Mouse (Mus musculus): Measurements from ENCODE around the gene Scd2.
"Not testable (repeated sequence)": the region's sequence is repeated elsewhere in the genome, so short reads cannot be mapped to it uniquely, and the experiment has no call there.

Scd2 gene

DNA sequence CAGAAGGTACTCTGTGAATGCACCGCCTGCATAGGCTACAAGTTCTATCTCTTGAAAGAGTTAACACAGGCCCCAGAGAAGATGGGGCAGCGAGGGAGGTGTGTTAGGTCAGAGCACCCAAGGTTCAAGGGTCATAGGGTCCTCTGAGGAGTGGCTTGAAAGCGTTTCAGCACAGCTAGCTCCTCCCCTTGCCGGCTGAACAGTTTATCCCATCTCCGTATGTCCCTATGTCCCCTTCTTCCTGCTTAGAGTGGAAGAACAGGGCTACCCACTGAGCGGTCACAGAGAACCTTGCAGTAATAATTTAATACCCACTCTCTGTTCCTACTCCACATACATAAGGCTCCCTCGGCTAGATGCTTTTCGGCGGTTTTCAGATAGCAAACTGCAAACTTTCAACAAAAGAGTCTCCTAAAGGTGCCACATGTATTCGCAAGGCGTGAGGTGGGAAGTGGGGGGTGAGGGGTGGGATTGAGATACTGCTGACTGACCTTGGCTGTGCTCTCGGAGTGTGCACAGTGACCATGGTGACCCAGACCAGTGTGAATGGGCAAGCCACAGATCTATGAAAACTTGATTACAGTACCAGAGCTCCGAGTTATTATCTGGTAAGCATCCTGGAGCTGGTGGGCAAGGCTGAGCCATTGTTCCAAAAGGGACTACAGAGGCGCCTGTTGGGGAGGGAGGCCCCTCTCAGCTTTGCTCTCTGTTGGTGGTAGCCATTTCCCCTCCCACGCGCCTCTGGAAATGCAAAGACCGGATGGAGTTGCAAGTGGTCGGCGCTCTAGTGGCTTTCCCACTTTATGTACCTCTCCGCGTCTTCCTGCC lies at the start of gene Scd2:
TSS of gene Scd2 (plus strand) at position 734 of the 828 bp plus-strand sequence.
- no peak for DNase-seq

DNA sequence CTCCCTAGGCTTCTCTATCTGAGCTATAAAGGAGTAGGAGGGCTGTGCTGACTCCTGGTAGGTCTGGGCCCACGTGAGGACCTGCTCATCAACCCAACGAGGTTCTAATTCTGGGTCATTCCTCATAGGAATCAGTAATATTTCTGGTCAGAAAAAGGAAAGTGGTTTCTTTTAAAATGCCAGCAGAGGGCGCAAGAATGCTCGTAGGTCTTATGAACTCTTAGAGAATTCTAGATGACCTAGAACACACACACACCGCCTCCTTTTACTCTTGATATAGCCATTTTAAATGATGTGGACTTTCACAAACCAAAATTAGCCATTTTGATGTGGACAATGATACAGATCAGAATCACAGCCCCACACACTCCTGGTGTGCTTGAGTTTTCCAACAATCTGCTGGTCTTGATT lies 47.7 kb upstream of the Scd2 start:
- DNase-seq: no peak

DNA sequence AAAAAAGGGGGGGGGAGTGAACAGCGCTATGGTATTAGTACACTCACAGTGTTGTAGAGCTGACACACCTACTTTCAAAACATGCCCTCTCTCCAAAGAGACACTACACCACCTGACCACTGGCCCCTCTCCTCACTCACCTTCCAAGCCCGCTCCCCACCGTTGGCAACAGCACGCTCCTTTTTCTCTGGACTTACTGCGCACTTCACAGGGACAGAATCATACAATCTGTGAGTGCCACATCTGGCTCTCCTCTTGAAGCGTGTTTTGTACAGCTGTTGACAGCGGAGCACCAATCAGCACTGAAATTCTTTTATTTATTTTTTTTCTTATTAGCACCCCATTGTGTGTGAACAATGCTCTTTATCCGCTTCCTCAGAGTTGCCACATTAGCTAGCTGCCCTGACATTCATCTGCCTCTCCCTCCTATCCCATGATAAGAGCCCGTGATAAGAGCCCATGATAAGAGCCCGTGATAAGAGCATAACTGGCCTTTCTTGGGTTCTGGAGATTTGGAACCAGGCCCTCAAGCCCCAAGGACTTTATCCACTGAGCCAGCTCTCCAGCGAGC lies 47.0 kb upstream of the Scd2 start:
- no peak for DNase-seq

DNA sequence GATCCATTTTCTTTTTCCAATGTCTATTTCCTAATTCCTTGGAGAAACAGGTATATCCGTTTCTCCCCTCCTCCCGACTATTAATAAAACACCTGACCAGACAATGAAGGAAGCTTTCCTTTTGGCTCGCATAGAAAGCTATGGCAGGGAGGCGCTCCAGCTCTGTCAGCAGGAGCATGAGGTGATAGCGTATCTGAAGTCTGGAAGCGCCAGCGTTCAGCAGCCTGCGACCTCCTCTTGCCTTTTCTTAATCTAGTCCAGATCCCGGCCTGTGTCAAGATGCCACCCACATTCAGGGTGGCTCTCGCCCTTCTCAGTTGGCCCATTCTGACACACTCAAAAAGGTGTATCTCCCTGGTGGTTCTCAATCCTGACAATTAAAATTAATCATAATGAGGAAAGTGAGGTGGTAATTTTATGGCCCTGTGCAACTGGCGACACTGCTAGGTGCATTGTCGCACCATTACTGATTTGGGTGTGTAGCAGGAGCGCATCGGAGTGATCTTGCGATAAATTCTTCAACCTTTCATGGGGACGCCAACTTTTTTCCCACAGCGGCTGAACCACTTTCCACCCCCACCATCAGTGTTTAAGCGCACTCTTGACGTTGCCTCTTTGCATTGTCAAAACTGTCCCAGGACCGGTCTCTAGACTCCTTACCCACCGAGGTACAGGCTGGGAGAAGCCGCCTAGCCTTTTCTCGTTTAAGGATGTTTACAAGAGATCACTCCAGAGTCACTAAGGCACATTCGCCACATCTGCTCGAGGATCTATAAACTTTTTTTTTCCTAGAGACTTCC lies 46.0 kb upstream of the Scd2 start:
- peak in 1 of 2 experiments; percentile 20 for DNase-seq

DNA sequence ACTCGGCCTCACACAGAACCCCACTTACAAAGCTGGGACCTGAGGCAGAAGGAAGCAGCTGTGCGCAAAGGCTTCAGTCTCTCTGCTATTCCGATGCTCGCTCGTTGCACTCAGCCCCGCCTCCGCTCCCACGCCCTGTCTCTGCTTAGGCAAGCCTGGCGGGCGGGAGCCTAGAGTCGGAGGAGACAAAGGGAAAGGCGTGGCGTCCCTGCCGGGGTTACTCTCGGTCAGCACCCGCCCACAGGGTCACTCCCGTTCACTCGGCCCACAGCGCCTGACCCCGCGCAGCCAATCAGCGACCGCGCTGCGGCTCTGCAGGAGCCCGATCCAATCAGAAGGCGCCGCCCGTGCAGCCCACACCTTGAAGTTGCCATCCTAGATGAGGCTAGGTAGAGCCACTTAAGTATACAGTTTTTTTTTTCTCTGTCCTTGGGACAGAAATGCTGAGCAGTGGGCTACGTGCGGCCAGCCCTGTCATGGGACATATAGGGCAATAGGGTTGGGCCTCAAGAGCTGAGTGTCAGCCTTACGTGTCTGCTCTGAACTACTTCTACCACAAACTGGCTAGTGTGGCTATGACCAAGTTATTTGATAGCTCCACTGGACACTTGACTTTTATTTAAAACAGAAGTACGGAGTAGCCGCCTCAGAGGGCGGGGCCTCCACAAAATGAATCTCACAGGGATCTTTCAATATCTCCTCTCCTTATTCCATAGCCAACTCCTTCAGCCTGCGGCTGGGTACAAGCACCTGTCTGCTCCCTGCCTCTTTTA lies 45.2 kb upstream of the Scd2 start:
- DNase-seq: peak; percentile 97

DNA sequence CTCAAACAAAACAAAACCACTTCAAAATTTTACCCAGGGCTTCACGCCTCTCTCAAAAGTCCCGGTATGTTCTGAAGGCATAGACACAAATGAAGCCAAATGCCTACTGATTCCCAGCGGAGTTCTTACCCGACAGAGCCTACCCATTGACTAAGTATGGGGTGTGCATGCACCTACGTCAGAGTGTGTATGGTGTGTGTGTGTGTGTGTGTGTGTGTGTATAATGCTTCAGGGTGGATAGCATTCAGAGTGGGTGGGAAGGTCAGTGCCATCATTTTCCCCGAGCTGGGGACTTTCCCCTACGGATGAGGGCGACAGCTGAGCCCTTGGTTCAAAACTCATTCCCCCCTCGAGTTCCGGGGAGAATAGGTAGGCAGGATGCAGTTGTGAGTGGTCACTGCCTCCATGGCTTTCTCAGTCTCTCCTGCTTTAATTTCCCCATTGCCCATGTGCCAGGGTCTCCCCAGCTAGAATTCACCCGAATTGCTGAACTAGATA lies 44.6 kb upstream of the Scd2 start:
- DNase-seq: no peak

DNA sequence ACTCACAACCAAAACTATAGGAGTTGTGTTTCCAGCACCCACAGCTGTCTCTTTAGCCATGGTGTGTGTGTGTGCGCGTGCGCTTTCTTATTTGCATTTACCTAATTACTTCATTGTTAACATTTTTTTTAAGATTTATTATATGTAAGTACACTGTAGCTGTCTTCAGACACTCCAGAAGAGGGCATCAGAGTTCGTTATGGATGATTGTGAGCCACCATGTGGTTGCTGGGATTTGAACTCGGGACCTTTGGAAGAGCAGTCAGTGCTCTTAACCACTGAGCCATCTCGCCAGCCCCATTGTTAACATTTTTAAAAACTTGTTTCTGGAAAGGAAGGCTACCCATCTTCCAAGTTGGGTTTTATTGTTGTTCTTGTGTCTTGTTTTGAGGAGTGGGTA lies 42.3 kb upstream of the Scd2 start:
- not testable (repeated sequence) for DNase-seq

DNA sequence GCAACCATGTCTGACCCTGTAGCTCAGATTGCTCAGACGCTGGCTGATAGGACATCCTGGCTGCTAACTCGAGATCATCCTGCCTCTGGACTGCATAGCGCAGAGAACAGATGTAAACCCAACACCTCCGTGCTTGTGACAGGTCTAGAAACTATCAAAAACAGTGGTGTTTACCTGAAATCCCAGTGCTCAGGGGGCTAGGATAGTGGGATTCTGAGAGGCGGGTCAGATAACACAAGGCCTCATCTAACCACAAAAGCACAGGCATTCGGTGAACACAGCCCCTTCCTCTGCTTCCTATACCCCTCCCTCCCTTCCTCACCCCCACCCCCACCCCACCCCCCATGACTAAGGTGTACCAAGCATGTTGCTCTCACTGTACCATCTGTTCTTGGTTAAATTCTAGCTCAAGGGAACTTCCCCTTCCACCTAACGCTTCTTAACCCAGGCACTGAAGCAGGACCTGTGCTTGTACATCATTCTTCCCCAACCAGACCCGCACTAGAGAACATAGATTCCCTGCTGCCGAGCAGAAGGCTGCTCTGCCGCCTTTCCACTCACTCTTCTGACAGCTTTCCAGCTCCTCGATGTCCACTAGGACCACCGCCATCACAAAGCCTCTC lies 41.4 kb upstream of the Scd2 start:
- DNase-seq: no peak

DNA sequence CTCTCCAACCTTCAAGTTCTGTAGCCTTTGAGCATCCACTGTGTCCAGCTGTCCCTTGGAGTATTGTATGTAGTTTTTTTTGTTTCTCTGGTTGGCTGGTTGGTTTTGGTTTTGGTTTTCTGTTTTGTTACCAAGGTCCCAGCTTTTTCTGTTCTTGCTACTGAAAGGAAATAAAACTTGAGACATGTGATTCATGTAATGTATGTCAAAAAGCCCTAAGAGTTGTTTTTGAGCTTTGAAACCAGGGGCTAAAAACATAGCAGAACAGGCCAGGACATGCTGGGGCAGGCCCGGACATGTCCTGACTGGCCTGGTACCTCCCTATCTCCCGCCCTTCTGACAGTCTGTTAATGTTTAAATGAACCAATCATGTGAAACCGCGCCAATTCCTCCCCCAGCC lies 39.4 kb upstream of the Scd2 start:
- not testable (repeated sequence) for DNase-seq

DNA sequence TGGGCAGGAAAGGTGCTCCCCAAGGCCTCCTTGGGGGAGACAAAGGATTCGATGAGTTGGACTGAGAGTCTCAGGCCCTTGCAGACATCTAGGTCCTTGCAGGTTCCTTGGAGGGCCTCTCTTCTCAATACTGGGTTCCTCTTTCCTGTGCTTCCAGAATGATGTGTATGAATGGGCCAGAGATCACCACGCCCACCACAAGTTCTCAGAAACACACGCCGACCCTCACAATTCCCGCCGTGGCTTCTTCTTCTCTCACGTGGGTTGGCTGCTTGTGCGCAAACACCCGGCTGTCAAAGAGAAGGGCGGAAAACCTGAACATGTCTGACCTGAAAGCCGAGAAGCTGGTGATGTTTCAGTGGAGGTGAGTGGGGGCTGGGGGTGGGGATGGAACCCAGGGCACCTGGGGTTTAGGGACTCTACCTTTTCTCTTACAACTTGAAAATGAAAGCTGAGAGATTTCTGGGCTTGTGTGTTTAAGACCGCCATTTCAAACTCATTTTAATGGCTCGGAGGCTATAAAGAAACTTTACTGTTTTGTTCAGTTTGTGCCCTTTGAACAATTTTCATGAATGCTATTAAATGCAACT lies 36.0 kb upstream of the Scd2 start:
- DNase-seq: no peak

DNA sequence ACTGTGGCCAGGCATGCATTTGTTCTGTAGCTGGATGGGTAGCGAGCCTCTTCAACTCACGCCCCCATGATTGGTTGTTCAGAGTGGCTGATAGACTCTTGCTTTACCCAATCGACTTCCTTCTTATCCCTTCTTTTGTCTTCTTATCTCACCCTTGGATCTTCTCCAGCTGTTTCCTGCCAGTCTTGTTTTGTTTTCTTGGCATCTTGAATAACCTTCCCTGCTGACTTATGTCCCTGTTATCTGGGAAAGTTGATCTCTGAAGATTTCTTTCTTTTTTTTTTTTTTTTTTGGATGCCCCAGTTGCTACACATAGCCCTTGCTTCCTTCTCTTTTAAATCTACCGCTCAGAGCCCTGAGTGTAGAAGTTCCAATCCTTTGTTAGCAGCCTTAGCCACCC lies 34.0 kb upstream of the Scd2 start:
- no peak for DNase-seq

DNA sequence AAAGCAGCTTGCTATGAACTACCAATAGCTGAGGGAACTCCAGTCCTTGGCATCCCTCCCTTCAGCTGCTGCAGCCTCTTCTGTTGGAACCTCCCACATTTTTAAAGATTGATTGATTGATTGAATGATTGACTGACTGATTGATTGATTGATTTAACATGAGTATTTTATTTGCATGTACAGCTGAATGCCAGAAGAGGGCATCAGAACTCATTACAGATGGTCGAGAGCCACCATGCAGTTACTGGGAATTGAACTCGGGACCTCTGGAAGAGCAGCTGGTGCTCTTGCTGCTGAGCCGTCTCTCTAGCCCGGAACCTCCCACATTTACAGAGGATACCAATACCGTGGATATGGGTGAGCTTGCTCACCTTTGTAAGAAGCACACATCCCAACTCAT lies 33.0 kb upstream of the Scd2 start:
- no peak for DNase-seq

DNA sequence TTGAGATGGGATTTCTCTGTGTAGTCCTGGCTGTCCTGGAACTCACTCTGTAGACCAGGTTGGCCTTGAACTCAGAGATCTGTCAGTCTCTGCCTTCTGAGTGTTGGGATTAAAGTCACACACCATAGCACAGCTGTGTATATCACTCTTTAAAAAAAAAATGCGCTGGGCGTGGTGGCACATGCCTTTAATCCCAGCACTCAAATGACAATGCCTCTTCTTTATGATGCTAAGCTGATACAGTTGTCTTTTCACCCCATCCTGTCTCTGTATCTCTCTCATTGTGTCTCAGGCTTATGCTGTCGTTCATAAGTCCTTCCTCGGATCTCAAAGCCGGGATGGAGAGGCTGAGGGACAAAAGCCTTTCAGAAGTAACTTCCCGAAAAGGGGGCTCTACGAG lies 31.7 kb upstream of the Scd2 start:
- DNase-seq: no peak

DNA sequence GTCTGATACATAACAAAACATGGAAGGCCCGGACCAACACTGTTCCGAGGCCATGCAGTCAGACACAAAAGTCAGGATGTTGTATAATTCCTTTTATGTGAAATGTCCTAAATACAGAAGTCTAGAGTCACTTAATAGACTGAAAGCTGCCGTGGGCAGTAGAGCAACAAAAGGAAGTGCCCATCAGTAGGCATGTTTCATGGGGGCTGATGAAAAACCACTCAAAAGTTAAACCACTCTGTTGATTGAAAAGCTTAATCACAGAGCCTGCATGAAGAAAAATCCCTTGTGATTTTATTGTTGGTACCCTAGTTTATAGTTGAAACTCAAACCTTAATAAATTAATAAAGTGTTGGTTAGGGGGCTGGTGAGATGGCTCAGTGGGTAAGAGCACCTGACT lies 29.9 kb upstream of the Scd2 start:
- DNase-seq: no peak

DNA sequence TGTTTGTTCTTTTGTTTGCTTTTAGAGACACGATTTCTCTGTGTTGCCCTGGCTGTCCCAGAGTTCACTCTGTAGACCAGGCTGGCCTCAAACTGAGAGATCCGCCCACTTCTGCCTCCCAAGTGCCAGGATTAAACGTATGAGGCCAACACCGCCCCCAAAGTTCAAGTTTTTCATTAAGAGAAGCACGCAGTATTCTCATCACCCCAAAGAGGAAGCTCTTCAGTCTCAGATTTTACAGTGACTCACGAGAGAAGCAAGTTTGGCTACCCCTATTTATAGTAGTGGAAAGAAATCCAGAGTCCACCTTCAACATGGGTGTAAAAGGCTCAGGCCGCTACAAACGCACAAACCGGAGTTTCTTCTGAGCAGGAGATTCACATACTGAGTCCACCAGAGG lies 29.2 kb upstream of the Scd2 start:
- DNase-seq: no peak

DNA sequence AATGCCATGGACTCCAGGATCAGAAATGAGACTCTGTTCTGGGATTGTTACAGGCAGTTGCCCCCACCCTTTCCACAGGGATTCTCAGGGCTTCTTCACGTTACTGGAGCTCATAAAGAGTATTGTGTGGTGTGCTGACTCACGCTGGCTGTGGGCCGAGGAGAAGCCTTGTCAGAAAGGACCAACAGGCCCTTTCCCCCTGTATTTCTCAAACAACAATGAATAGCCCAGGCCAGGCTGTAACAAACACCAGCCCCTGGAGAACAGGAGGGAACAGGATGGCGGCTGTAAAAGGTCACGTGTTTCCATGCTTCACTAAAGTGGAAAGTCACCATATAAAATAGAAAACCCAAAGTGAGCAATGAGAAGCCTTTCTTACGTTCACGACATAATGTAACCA lies 28.2 kb upstream of the Scd2 start:
- DNase-seq: no peak

DNA sequence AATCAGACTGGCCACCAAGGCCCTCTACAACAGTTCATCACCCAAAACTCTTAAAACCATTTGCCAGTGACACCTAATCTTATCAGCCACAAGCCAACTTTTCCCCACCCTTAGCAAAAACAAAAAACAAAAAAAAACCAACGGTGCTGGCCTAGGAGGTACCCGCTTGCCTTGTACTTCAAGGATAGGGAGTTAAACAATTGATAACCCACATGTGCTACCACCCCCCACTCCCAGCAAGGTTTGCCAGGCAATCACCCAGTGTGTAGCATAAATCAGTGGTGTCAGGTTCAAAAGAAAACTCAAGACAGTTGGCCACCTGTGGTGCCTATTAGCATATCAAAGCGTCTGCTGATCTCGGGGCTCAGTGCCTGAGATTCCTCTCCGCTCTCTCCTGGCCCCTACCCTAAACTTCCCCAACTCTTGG lies 27.6 kb upstream of the Scd2 start:
- no peak for DNase-seq

DNA sequence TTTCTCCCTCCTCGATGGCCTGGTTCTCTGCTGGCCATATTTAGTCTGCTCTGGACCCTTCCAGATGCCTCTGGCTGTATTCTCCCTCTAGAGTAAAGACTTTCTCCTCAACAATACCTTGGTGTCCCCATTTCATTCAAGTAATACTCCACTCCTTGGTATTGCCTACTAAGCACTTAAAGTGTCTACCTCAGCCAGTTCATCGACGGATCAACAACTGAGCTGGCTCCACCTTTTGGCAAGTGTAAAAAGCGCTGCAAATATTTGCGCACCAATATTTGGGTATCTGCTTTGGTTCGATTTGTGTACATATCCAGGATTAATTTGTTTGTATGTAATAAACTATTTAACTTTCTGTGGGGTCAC lies 27.0 kb upstream of the Scd2 start:
- no peak for DNase-seq

DNA sequence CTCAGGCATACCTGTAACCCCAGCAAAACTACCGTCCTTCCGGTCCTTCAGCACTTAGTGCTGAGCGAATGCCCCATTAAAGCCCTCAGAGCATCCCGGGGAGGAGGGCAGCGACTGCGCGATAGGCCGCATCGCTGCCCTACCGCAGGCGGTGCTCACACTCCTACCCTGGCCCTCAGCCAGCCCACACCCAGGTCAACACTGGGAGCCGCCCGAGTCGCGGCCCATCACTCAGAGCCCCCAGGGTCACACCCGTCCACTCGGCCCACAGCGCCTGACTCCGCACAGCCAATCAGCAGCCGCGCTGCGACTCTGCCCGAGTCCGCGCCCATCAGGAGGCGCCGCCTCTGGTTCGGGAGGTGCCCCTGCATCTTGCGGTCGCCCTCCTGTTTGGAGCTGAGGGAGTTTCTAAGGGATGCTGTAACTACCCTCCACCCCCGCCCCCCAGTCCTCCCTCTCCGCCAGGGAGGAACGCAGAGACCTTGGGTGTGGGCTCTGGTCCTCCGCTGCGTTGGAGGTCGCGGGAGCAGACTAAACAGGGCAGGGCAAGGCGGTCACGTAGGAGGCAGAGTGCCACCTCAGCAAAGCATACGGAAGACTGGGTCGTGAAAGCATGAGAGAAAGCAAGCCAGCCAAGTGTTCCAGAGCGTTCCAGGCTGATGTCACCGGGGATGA lies 26.5 kb upstream of the Scd2 start:
- peak; percentile 69 to 80 for DNase-seq

DNA sequence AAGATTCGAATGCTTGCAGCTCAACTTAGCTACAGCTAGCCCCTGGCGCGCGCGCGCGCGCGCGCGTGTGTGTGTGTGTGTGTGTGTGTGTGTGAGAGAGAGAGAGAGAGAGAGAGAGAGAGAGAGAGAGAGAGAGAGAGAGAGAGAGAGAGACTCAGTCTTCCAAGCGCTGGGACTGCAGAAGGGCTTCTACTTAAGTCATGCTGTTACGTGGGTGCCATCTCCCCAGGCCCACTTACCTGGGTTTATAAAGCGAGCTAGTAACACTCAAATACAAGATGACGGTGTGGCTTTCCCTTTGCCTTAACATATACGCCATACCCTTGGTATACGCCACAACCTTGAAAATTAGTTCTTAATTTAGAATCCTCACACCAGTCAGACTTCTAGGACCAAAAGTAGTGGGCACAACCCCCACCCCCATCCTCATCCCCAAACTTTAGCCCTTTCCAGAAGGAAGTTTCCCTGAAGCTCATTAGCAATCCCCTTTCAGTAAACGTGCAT lies 25.9 kb upstream of the Scd2 start:
- DNase-seq: no peak

DNA sequence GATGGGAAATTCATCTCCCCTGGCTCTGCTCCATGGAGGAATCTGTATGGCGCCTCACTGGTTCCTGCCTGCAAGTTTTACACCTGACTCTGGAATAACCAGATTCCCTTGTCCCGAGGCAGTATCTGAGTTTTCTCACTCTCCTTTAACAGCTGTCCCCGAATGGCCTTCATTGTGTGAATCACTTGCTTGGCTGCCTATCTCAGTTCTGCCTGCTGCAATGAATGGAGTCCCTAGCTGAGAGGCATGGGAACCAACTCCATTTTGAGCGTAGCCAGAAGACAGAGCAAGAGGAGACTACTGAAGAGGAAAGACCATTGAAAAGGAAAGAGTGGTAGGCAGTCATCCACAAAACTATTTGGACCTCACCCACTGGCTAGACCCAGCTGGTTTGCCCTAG lies 19.8 kb upstream of the Scd2 start:
- no peak for DNase-seq
